Mouse (Mus musculus) stomach, postnatal 0 days (tissue): ENCODE measurements around the gene Diaph3. TPM values are rescaled to one million over a fixed set of nuclear protein-coding genes. Genes with fewer than 3 reads are reported as not detected.

Experiments
- ATAC-seq: fragments of 200-750 bp; cut with Nextera tagmentation; 2 replicates; pipeline ENCODE4 v1.8.0; 2017; ENCODE audit not compliant: low FRiP score, low TSS enrichment
- DNase-seq: peaks from one replicate; pipeline ENCODE4 v3.0.0-alpha.2; 2016; ENCODE audit warnings: low spot score
- H3K27ac ChIP-seq: fragments of 300-500 bp; sonication (generic); replicated peaks from 2 replicates; pipeline ENCODE4 v1.5.1; 2014; ENCODE audit warnings: mild to moderate bottlenecking, control low read depth
- H3K27me3 ChIP-seq: fragments of 300-500 bp; sonication (generic); 2 replicates; pipeline ENCODE4 v1.6.1; 2014; ENCODE audit warnings: low read length; ENCODE audit not compliant: control insufficient read depth, insufficient read depth
- H3K36me3 ChIP-seq: fragments of 300-500 bp; sonication (generic); 2 replicates; pipeline ENCODE4 v1.6.1; 2014; ENCODE audit warnings: low read length, mixed read lengths; ENCODE audit not compliant: control insufficient read depth, insufficient read depth
- H3K4me1 ChIP-seq: fragments of 300-500 bp; sonication (generic); replicated peaks from 2 replicates; pipeline ENCODE4 v1.6.1; 2014; ENCODE audit warnings: antibody characterized with exemption; ENCODE audit not compliant: control insufficient read depth, insufficient read depth
- H3K4me2 ChIP-seq: fragments of 300-500 bp; sonication (generic); replicated peaks from 2 replicates; pipeline ENCODE4 v1.6.1; 2014; ENCODE audit warnings: low read depth, mild to moderate bottlenecking, control low read depth, moderate library complexity
- H3K4me3 ChIP-seq: fragments of 300-500 bp; sonication (generic); 2 replicates; pipeline ENCODE4 v1.5.1; 2014; ENCODE audit warnings: low read depth, low read length, control low read depth
- H3K9ac ChIP-seq: fragments of 300-500 bp; sonication (generic); 2 replicates; pipeline ENCODE4 v1.6.1; 2014; ENCODE audit warnings: mild to moderate bottlenecking, low read length, control low read depth, mixed read lengths
- H3K9me3 ChIP-seq: fragments of 300-500 bp; sonication (generic); 2 replicates; pipeline ENCODE4 v1.6.1; 2016; ENCODE audit warnings: low read length; ENCODE audit not compliant: control insufficient read depth
- CTCF ChIP-seq: IDR thresholded peaks from 2 replicates; pipeline ENCODE4 v1.5.1; 2016; ENCODE audit warnings: antibody characterized with exemption, low read depth, mild to moderate bottlenecking, moderate library complexity
- EP300 ChIP-seq: optimal IDR thresholded peaks from 2 replicates; pipeline ENCODE3; 2016; ENCODE audit warnings: antibody characterized with exemption
- WGBS: fragments of 180-500 bp; shearing (Covaris S2); extraction: QIAGEN DNeasy Blood & Tissue Kit; methylation state at CpG from one replicate; pipeline ENCODE4 v1.1.7; 2014; 5-methylcytosine and 5-hydroxymethylcytosine counted together
- microRNA-seq: library from miRNA; unstranded; fragments of <30 nt; microRNA quantifications from one replicate; pipeline ENCODE4, GENCODE M21; 2016
- polyA plus RNA-seq: library from polyadenylated mRNA; unstranded; fragments of >200 nt; fragmentation: Nextera tagmentation; extraction: Ambion mirVana; gene quantifications from 2 replicates; pipeline ENCODE4 v1.2.1, GENCODE M21; 2015

Gene Diaph3
- polyA plus RNA-seq, 1 experiment from 2014 or later: 3.5 TPM

GRCm38 (mm10) chr14:86640086-86640485 is 500.9 kb downstream of the Diaph3 start:
- Histone ChIP-seq H3K36me3 (no peaks in the 10 kb centered on the region), H3K27ac (no peak overlapping the region), H3K9me3 (no peaks in the 10 kb centered on the region), H3K27me3 (no peaks in the 10 kb centered on the region), H3K4me2 (no peak overlapping the region), H3K4me3 (no peak overlapping the region), H3K9ac (no peak overlapping the region), H3K4me1 (no peaks in the 10 kb centered on the region)
- 67% methylated on average over 5 of the region's 5 CpGs for WGBS
- ATAC-seq (no peak), DNase-seq (no peak)
- TF ChIP-seq EP300: no peak
- no peak for TF ChIP-seq CTCF

- ATAC-seq: no peak
- no peak for DNase-seq
Measured at GRCm38 (mm10) chr14:86635594-86636140, 505.4 kb downstream of the Diaph3 start.

GRCm38 (mm10) chr14:86635052-86635451 is 506.0 kb downstream of the Diaph3 start:
- Histone ChIP-seq H3K36me3 (no peaks in the 10 kb centered on the region), H3K27ac (no peak overlapping the region), H3K9me3 (no peaks in the 10 kb centered on the region), H3K27me3 (no peaks in the 10 kb centered on the region), H3K4me1 (no peaks in the 10 kb centered on the region), H3K9ac (no peak overlapping the region), H3K4me2 (no peak overlapping the region), H3K4me3 (no peak overlapping the region)
- 76% methylated on average over 2 of the region's 2 CpGs for WGBS
- ATAC-seq (no peak), DNase-seq (no peak)
- TF ChIP-seq CTCF (no peak), EP300 (no peak)

More at GRCm38 (mm10) chr14:86635594-86636140, 505.4 kb downstream of the Diaph3 start:
- H3K36me3 ChIP-seq: no peaks in the 10 kb centered on the region
- no peaks in the 10 kb centered on the region for H3K27me3 ChIP-seq
- no peak overlapping the region for H3K9ac ChIP-seq
- no peak overlapping the region for H3K4me2 ChIP-seq
- H3K4me1 ChIP-seq: no peaks in the 10 kb centered on the region
- 25% methylated on average over 6 of the region's 6 CpGs for WGBS
- no peak overlapping the region for H3K4me3 ChIP-seq
- H3K27ac ChIP-seq: no peak overlapping the region
- H3K9me3 ChIP-seq: no peaks in the 10 kb centered on the region
- no peak for TF ChIP-seq CTCF
- no peak for TF ChIP-seq EP300

- TF ChIP-seq EP300 (no peak), CTCF (no peak)
- no peak overlapping the region for H3K27ac ChIP-seq
Measured at GRCm38 (mm10) chr14:86633799-86634198, 507.2 kb downstream of the Diaph3 start.

GRCm38 (mm10) chr14:86624816-86625425 is 516.1 kb downstream of the Diaph3 start:
- Histone ChIP-seq H3K4me1 (no peaks in the 10 kb centered on the region), H3K9me3 (no peaks in the 10 kb centered on the region), H3K27ac (no peak overlapping the region), H3K9ac (no peak overlapping the region), H3K4me3 (no peak overlapping the region), H3K27me3 (no peaks in the 10 kb centered on the region), H3K4me2 (no peak overlapping the region), H3K36me3 (no peaks in the 10 kb centered on the region)
- TF ChIP-seq EP300 (no peak), CTCF (no peak)
- DNase-seq (no peak), ATAC-seq (no peak)
- WGBS: 83% methylated on average over 5 of the region's 5 CpGs

More at GRCm38 (mm10) chr14:86633799-86634198, 507.2 kb downstream of the Diaph3 start:
- H3K4me3 ChIP-seq: no peak overlapping the region
- no peaks in the 10 kb centered on the region for H3K27me3 ChIP-seq
- 65% methylated on average over 5 of the region's 5 CpGs for WGBS
- DNase-seq: no peak
- ATAC-seq: no peak
- no peak overlapping the region for H3K9ac ChIP-seq
- H3K36me3 ChIP-seq: no peaks in the 10 kb centered on the region
- H3K4me2 ChIP-seq: no peak overlapping the region
- H3K4me1 ChIP-seq: no peaks in the 10 kb centered on the region
- no peaks in the 10 kb centered on the region for H3K9me3 ChIP-seq

GRCm38 (mm10) chr14:86619637-86620036 is 521.4 kb downstream of the Diaph3 start:
- Histone ChIP-seq H3K4me1 (no peaks in the 10 kb centered on the region), H3K9me3 (no peaks in the 10 kb centered on the region), H3K27ac (no peak overlapping the region), H3K4me2 (no peak overlapping the region), H3K9ac (no peak overlapping the region), H3K4me3 (no peak overlapping the region), H3K27me3 (no peaks in the 10 kb centered on the region), H3K36me3 (no peaks in the 10 kb centered on the region)
- 56% methylated on average over 5 of the region's 5 CpGs for WGBS
- ATAC-seq (no peak), DNase-seq (no peak)
- TF ChIP-seq CTCF (no peak), EP300 (no peak)

Small RNA genes within 50 kb of the gene (microRNA-seq; reads per million reads assigned to microRNA genes)
- not detected for gene Gm23438
